In genomic region chr7:140798212-140798611, GRCm38 (mm10) we compare ENCODE assay signal across 30 mouse cellular contexts. TPM values are rescaled to one million over a fixed set of nuclear protein-coding genes. Genes with fewer than 3 reads are reported as not detected.
A peak's percentile ranks its signal among the peaks of the same experiment; 100 is the strongest.
DNase-seq lines count a peak whose midpoint lies in the region; ATAC-seq and TF ChIP-seq lines count a peak whose summit lies in the region.
"Had no signal": no experiment of that assay in that cellular context is flagged by ENCODE, and none has a peak within 500 bp of the region (broad histone marks: within the 10 kb centered on the region; RNA-seq: fewer than 3 reads in every experiment).

No protein-coding gene starts in this region.

- H3K9ac ChIP-seq in heart, embryonic 11.5 days (ENCODE audit: low read depth, low read length) = no peak overlapping the region
- H3K9ac ChIP-seq in heart, adult 2 months (ENCODE audit: low read depth, low read length) = no peak overlapping the region
- no peak overlapping the region for H3K9ac ChIP-seq in limb, embryonic 15.5 days
- H3K9ac ChIP-seq in stomach, embryonic 14.5 days (replicated peaks; ENCODE audit: low read depth, low read length) = no peak overlapping the region
- H3K9ac ChIP-seq in stomach, postnatal 0 days (ENCODE audit: low read length) = no peak overlapping the region
- no peak overlapping the region for H3K9ac ChIP-seq in hindbrain, embryonic 12.5 days
- H3K9ac ChIP-seq: forebrain, embryonic 12.5 days; forebrain, embryonic 15.5 days; heart, embryonic 13.5 days; hindbrain, embryonic 15.5 days had no signal

- WGBS in heart, embryonic 11.5 days (ENCODE audit: insufficient replicate concordance) = 56% methylated on average over 2 of the region's 2 CpGs
- WGBS in heart, adult 2 months = 57% methylated on average over 2 of the region's 2 CpGs
- WGBS in limb, embryonic 15.5 days = 69% methylated on average over 2 of the region's 2 CpGs
- 83% methylated on average over 2 of the region's 2 CpGs for WGBS in limb, embryonic 10.5 days
- WGBS in stomach, embryonic 14.5 days = 69% methylated on average over 2 of the region's 2 CpGs
- WGBS in stomach, postnatal 0 days = 56% methylated on average over 2 of the region's 2 CpGs
- 81% methylated on average over 2 of the region's 2 CpGs for WGBS in hindbrain, embryonic 12.5 days

- intact Hi-C loops in heart, adult 2 months (cut with DNase I) = no loop called here

- TF ChIP-seq CTCF in heart, adult 2 months (IDR thresholded peaks at IDR 0.05) = no peak
- TF ChIP-seq CTCF in stomach, postnatal 0 days (IDR thresholded peaks at IDR 0.05; ENCODE audit: low read depth) = no peak

- no peak for DNase-seq in heart, adult 2 months
- DNase-seq in limb, embryonic 10.5 days (ENCODE audit: low spot score) = no peak
- no peak for DNase-seq in stomach, postnatal 0 days (ENCODE audit: low spot score)
- DNase-seq: adrenal gland, adult 2 months; adrenal gland, postnatal 14 days; cerebellum, adult 11 months; cerebellum, adult 2 months; cerebellum, adult 9-11 months; cerebellum, postnatal 25 days; gastrocnemius, postnatal 25 days; heart, postnatal 14 days; heart, postnatal 4 days had no signal

- TF ChIP-seq EP300 in heart, adult 2 months (IDR thresholded peaks at IDR 0.05; ENCODE audit: insufficient read depth, low read depth, low read length) = no peak
- TF ChIP-seq EP300 in stomach, postnatal 0 days (optimal IDR thresholded peaks at IDR 0.05) = no peak

- H3K27me3 ChIP-seq in heart, embryonic 11.5 days (ENCODE audit: control insufficient read depth, insufficient read depth, low read length) = no peaks in the 10 kb centered on the region
- H3K27me3 ChIP-seq in heart, adult 2 months (ENCODE audit: control insufficient read depth, insufficient read depth, low read length) = no peaks in the 10 kb centered on the region
- no peaks in the 10 kb centered on the region for H3K27me3 ChIP-seq in limb, embryonic 15.5 days
- H3K27me3 ChIP-seq in limb, embryonic 10.5 days (ENCODE audit: low read depth, poor library complexity, severe bottlenecking) = no peaks in the 10 kb centered on the region
- no peaks in the 10 kb centered on the region for H3K27me3 ChIP-seq in stomach, embryonic 14.5 days (ENCODE audit: control insufficient read depth, insufficient read depth, low read length)
- no peaks in the 10 kb centered on the region for H3K27me3 ChIP-seq in stomach, postnatal 0 days (ENCODE audit: control insufficient read depth, insufficient read depth, low read length)
- no peaks in the 10 kb centered on the region for H3K27me3 ChIP-seq in hindbrain, embryonic 12.5 days
- H3K27me3 ChIP-seq: forebrain, embryonic 12.5 days; forebrain, embryonic 15.5 days; heart, embryonic 13.5 days; hindbrain, embryonic 15.5 days had no signal

- H3K36me3 ChIP-seq in heart, embryonic 11.5 days (ENCODE audit: control insufficient read depth, insufficient read depth, low read length) = no peaks in the 10 kb centered on the region
- H3K36me3 ChIP-seq in heart, adult 2 months (ENCODE audit: control insufficient read depth, insufficient read depth, low read length) = no peaks in the 10 kb centered on the region
- H3K36me3 ChIP-seq in limb, embryonic 15.5 days = no peaks in the 10 kb centered on the region
- H3K36me3 ChIP-seq in limb, embryonic 10.5 days = no peaks in the 10 kb centered on the region
- no peaks in the 10 kb centered on the region for H3K36me3 ChIP-seq in stomach, embryonic 14.5 days (ENCODE audit: control insufficient read depth, insufficient read depth, low read length)
- no peaks in the 10 kb centered on the region for H3K36me3 ChIP-seq in stomach, postnatal 0 days (ENCODE audit: control insufficient read depth, insufficient read depth, low read length)
- no peaks in the 10 kb centered on the region for H3K36me3 ChIP-seq in hindbrain, embryonic 12.5 days
- H3K36me3 ChIP-seq: forebrain, embryonic 12.5 days; forebrain, embryonic 15.5 days; heart, embryonic 13.5 days; hindbrain, embryonic 15.5 days had no signal

- 0 out of 2 replicates have a peak, but pooled peaks have one; percentile 57 for ATAC-seq in heart, embryonic 11.5 days (replicated peaks; ENCODE audit: insufficient number of reproducible peaks, low FRiP score, low TSS enrichment)
- ATAC-seq in limb, embryonic 15.5 days (ENCODE audit: insufficient number of reproducible peaks, low FRiP score, low TSS enrichment, low read depth) = 0 out of 2 replicates have a peak, but pooled peaks have one; percentile 52
- 0 out of 2 replicates have a peak, but pooled peaks have one; percentile 14 for ATAC-seq in stomach, embryonic 14.5 days (ENCODE audit: insufficient number of reproducible peaks, insufficient read depth, low FRiP score, low read depth)
- no peak for ATAC-seq in stomach, postnatal 0 days (ENCODE audit: low FRiP score, low TSS enrichment)
- ATAC-seq in hindbrain, embryonic 12.5 days (ENCODE audit: low FRiP score) = no peak
- ATAC-seq: CD4-positive, CD25-positive, alpha-beta regulatory T cell, adult 4 months; forebrain, embryonic 15.5 days; intestine, embryonic 16.5 days had no signal

- no peak for TF ChIP-seq POLR2A in heart, adult 2 months (IDR thresholded peaks at IDR 0.05; ENCODE audit: insufficient read depth, low read depth, low read length)

- no peaks in the 10 kb centered on the region for H3K4me1 ChIP-seq in heart, embryonic 11.5 days (ENCODE audit: control insufficient read depth, insufficient read depth, low read length)
- no peaks in the 10 kb centered on the region for H3K4me1 ChIP-seq in heart, adult 2 months (ENCODE audit: control insufficient read depth, insufficient read depth, low read length)
- no peaks in the 10 kb centered on the region for H3K4me1 ChIP-seq in limb, embryonic 15.5 days
- H3K4me1 ChIP-seq in limb, embryonic 10.5 days = no peaks in the 10 kb centered on the region
- H3K4me1 ChIP-seq in stomach, embryonic 14.5 days (ENCODE audit: control insufficient read depth, insufficient read depth, low read length) = no peaks in the 10 kb centered on the region
- no peaks in the 10 kb centered on the region for H3K4me1 ChIP-seq in stomach, postnatal 0 days (replicated peaks; ENCODE audit: control insufficient read depth, insufficient read depth)
- H3K4me1 ChIP-seq in hindbrain, embryonic 12.5 days = no peaks in the 10 kb centered on the region
- H3K4me1 ChIP-seq: forebrain, embryonic 12.5 days; forebrain, embryonic 15.5 days; heart, embryonic 13.5 days; hindbrain, embryonic 15.5 days had no signal

- no peak overlapping the region for H3K4me3 ChIP-seq in heart, embryonic 11.5 days (ENCODE audit: low read depth, low read length)
- no peak overlapping the region for H3K4me3 ChIP-seq in heart, adult 2 months
- H3K4me3 ChIP-seq in limb, embryonic 15.5 days = no peak overlapping the region
- H3K4me3 ChIP-seq in limb, embryonic 10.5 days = no peak overlapping the region
- no peak overlapping the region for H3K4me3 ChIP-seq in stomach, embryonic 14.5 days (ENCODE audit: low read depth, low read length)
- H3K4me3 ChIP-seq in stomach, postnatal 0 days (ENCODE audit: low read depth, low read length) = no peak overlapping the region
- no peak overlapping the region for H3K4me3 ChIP-seq in hindbrain, embryonic 12.5 days
- H3K4me3 ChIP-seq: erythroblast, embryonic 14.5 days; forebrain, embryonic 12.5 days; forebrain, embryonic 15.5 days; heart, embryonic 13.5 days; hindbrain, embryonic 15.5 days had no signal

- H3K4me2 ChIP-seq in heart, embryonic 11.5 days = no peak overlapping the region
- H3K4me2 ChIP-seq in limb, embryonic 15.5 days = no peak overlapping the region
- no peak overlapping the region for H3K4me2 ChIP-seq in stomach, embryonic 14.5 days (replicated peaks; ENCODE audit: low read depth, low read length)
- H3K4me2 ChIP-seq in stomach, postnatal 0 days (replicated peaks; ENCODE audit: low read depth) = no peak overlapping the region
- H3K4me2 ChIP-seq in hindbrain, embryonic 12.5 days (replicated peaks) = no peak overlapping the region
- H3K4me2 ChIP-seq: forebrain, embryonic 12.5 days; forebrain, embryonic 15.5 days; heart, embryonic 13.5 days; hindbrain, embryonic 15.5 days had no signal

- no peaks in the 10 kb centered on the region for H3K9me3 ChIP-seq in heart, embryonic 11.5 days (replicated peaks; ENCODE audit: control insufficient read depth, low read length)
- H3K9me3 ChIP-seq in limb, embryonic 15.5 days = no peaks in the 10 kb centered on the region
- no peaks in the 10 kb centered on the region for H3K9me3 ChIP-seq in limb, embryonic 10.5 days (replicated peaks)
- no peaks in the 10 kb centered on the region for H3K9me3 ChIP-seq in stomach, embryonic 14.5 days (ENCODE audit: control insufficient read depth, low read depth, low read length)
- no peaks in the 10 kb centered on the region for H3K9me3 ChIP-seq in stomach, postnatal 0 days (ENCODE audit: control insufficient read depth, low read length)
- H3K9me3 ChIP-seq in hindbrain, embryonic 12.5 days (replicated peaks) = no peaks in the 10 kb centered on the region
- H3K9me3 ChIP-seq: forebrain, embryonic 12.5 days; forebrain, embryonic 15.5 days; heart, embryonic 13.5 days; hindbrain, embryonic 15.5 days had no signal

- no peak overlapping the region for H3K27ac ChIP-seq in heart, embryonic 11.5 days (ENCODE audit: low read depth, low read length)
- no peak overlapping the region for H3K27ac ChIP-seq in heart, adult 2 months
- no peak overlapping the region for H3K27ac ChIP-seq in limb, embryonic 15.5 days
- no peak overlapping the region for H3K27ac ChIP-seq in limb, embryonic 10.5 days
- no peak overlapping the region for H3K27ac ChIP-seq in stomach, embryonic 14.5 days (ENCODE audit: low read length)
- H3K27ac ChIP-seq in stomach, postnatal 0 days (replicated peaks) = no peak overlapping the region
- H3K27ac ChIP-seq in hindbrain, embryonic 12.5 days = no peak overlapping the region
- H3K27ac ChIP-seq: forebrain, embryonic 12.5 days; forebrain, embryonic 15.5 days; heart, embryonic 13.5 days; hindbrain, embryonic 15.5 days had no signal

- no peaks in the 10 kb centered on the region for H3K79me2 ChIP-seq in heart, adult 2 months (replicated peaks; ENCODE audit: control insufficient read depth, insufficient read depth, low read length)

RNA-seq across cellular contexts. Expression of gene Syce1, which starts 10.6 kb away (rescaled TPM):
- 0.25 and 0.70 TPM in 2 replicates for polyA plus RNA-seq in heart, embryonic 11.5 days (2014; fragmentation: Nextera tagmentation; extraction: Ambion mirVana)
- total RNA-seq in heart, adult 2 months (2021) = not detected
- 0.10 TPM in 1 of 2 replicates, not detected in the other for polyA plus RNA-seq in heart, adult 2 months (2012; rRNA removed)
- 0.11 and 0.13 TPM in 2 replicates for polyA plus RNA-seq in limb, embryonic 15.5 days (2015; fragmentation: Nextera tagmentation; extraction: Ambion mirVana)
- 0.10 and 0.23 TPM in 2 replicates for polyA plus RNA-seq in limb, embryonic 10.5 days (2016; fragmentation: Nextera tagmentation; extraction: Ambion mirVana)
- 0.27 and 0.74 TPM in 2 replicates for polyA plus RNA-seq in stomach, embryonic 14.5 days (2014; fragmentation: Nextera tagmentation; extraction: Ambion mirVana)
- polyA plus RNA-seq in stomach, postnatal 0 days (2015; fragmentation: Nextera tagmentation; extraction: Ambion mirVana) = 0.11 and 0.16 TPM in 2 replicates
- 0.19 and 0.36 TPM in 2 replicates for polyA plus RNA-seq in hindbrain, embryonic 12.5 days (2016; fragmentation: Nextera tagmentation; extraction: Ambion mirVana)
- total RNA-seq: adrenal gland, adult 2 months; adrenal gland, postnatal 14 days; gastrocnemius, adult 8-10 months; gastrocnemius, postnatal 25 days; heart, postnatal 14 days; MEL had no signal
- polyA plus RNA-seq: adrenal gland, adult 2 months; C2C12 had no signal

RNA-seq across cellular contexts. Expression of gene Zfp941, which starts 23.8 kb away (rescaled TPM):
- polyA plus RNA-seq in heart, embryonic 11.5 days (2014; fragmentation: Nextera tagmentation; extraction: Ambion mirVana) = 0.93 and 1.0 TPM in 2 replicates
- total RNA-seq in heart, adult 2 months (2021) = under 1 TPM; 0.14 to 0.29 TPM
- polyA plus RNA-seq in heart, adult 2 months (2012; rRNA removed) = 0.10 and 0.15 TPM in 2 replicates
- polyA plus RNA-seq in limb, embryonic 15.5 days (2015; fragmentation: Nextera tagmentation; extraction: Ambion mirVana) = 0.67 and 1.00 TPM in 2 replicates
- polyA plus RNA-seq in limb, embryonic 10.5 days (2016; fragmentation: Nextera tagmentation; extraction: Ambion mirVana) = 2.1 and 2.2 TPM in 2 replicates
- 2.7 and 3.0 TPM in 2 replicates for polyA plus RNA-seq in stomach, embryonic 14.5 days (2014; fragmentation: Nextera tagmentation; extraction: Ambion mirVana)
- 0.59 and 0.65 TPM in 2 replicates for polyA plus RNA-seq in stomach, postnatal 0 days (2015; fragmentation: Nextera tagmentation; extraction: Ambion mirVana)
- 12.3 and 13.4 TPM in 2 replicates for polyA plus RNA-seq in hindbrain, embryonic 12.5 days (2016; fragmentation: Nextera tagmentation; extraction: Ambion mirVana)
- total RNA-seq: gastrocnemius, postnatal 25 days; MEL had no signal
- polyA plus RNA-seq: erythroblast, embryonic 14.5 days had no signal

RNA-seq across cellular contexts. Expression of gene Cyp2e1, which starts 34.7 kb away (rescaled TPM):
- not detected in 2 replicates for polyA plus RNA-seq in heart, embryonic 11.5 days (2014; fragmentation: Nextera tagmentation; extraction: Ambion mirVana)
- 10 to 100 TPM in 1 of 2 experiments, 1 to 10 TPM in 1; 9.6 to 12.7 TPM for total RNA-seq in heart, adult 2 months (2021)
- polyA plus RNA-seq in heart, adult 2 months (2012; rRNA removed) = 6.4 and 18.7 TPM in 2 replicates
- not detected in 2 replicates for polyA plus RNA-seq in limb, embryonic 15.5 days (2015; fragmentation: Nextera tagmentation; extraction: Ambion mirVana)
- polyA plus RNA-seq in limb, embryonic 10.5 days (2016; fragmentation: Nextera tagmentation; extraction: Ambion mirVana) = 0.09 TPM in 2 replicates
- not detected in 2 replicates for polyA plus RNA-seq in stomach, embryonic 14.5 days (2014; fragmentation: Nextera tagmentation; extraction: Ambion mirVana)
- 0.52 and 0.85 TPM in 2 replicates for polyA plus RNA-seq in stomach, postnatal 0 days (2015; fragmentation: Nextera tagmentation; extraction: Ambion mirVana)
- not detected in 2 replicates for polyA plus RNA-seq in hindbrain, embryonic 12.5 days (2016; fragmentation: Nextera tagmentation; extraction: Ambion mirVana)
- total RNA-seq: common myeloid progenitor, adult 5-6 weeks; MEL had no signal
- polyA plus RNA-seq: C2C12; erythroblast, embryonic 14.5 days; forebrain, embryonic 12.5 days; forebrain, embryonic 15.5 days; heart, embryonic 13.5 days; heart, embryonic 16.5 days; hindbrain, embryonic 11.5 days; hindbrain, embryonic 15.5 days; intestine, embryonic 16.5 days had no signal

RNA-seq across cellular contexts. Expression of gene Urah, which starts 36.6 kb away (rescaled TPM):
- polyA plus RNA-seq in heart, embryonic 11.5 days (2014; fragmentation: Nextera tagmentation; extraction: Ambion mirVana) = not detected in 2 replicates
- 1 to 10 TPM; 1.1 to 1.4 TPM for total RNA-seq in heart, adult 2 months (2021)
- 0.85 and 2.2 TPM in 2 replicates for polyA plus RNA-seq in heart, adult 2 months (2012; rRNA removed)
- polyA plus RNA-seq in limb, embryonic 15.5 days (2015; fragmentation: Nextera tagmentation; extraction: Ambion mirVana) = 38.4 and 59.3 TPM in 2 replicates
- 0.75 and 0.95 TPM in 2 replicates for polyA plus RNA-seq in limb, embryonic 10.5 days (2016; fragmentation: Nextera tagmentation; extraction: Ambion mirVana)
- 14.2 and 18.7 TPM in 2 replicates for polyA plus RNA-seq in stomach, embryonic 14.5 days (2014; fragmentation: Nextera tagmentation; extraction: Ambion mirVana)
- 21.9 and 22.7 TPM in 2 replicates for polyA plus RNA-seq in stomach, postnatal 0 days (2015; fragmentation: Nextera tagmentation; extraction: Ambion mirVana)
- polyA plus RNA-seq in hindbrain, embryonic 12.5 days (2016; fragmentation: Nextera tagmentation; extraction: Ambion mirVana) = 0.93 TPM in 1 of 2 replicates, not detected in the other
- total RNA-seq: common myeloid progenitor, adult 5-6 weeks; gastrocnemius, adult 8-10 months; gastrocnemius, postnatal 25 days; heart, postnatal 14 days; heart, postnatal 4 days; MEL had no signal
- polyA plus RNA-seq: C2C12; CD4-positive, CD25-positive, alpha-beta regulatory T cell, adult 4 months; erythroblast, embryonic 14.5 days; forebrain, embryonic 12.5 days; forebrain, embryonic 15.5 days had no signal

RNA-seq across cellular contexts. Expression of gene Scgb1c1, which starts 47.1 kb away (rescaled TPM):
- not detected in 2 replicates for polyA plus RNA-seq in heart, embryonic 11.5 days (2014; fragmentation: Nextera tagmentation; extraction: Ambion mirVana)
- total RNA-seq in heart, adult 2 months (2021) = 10 to 100 TPM; 22.6 to 27.5 TPM
- polyA plus RNA-seq in heart, adult 2 months (2012; rRNA removed) = 54.5 and 56.6 TPM in 2 replicates
- not detected in 2 replicates for polyA plus RNA-seq in limb, embryonic 15.5 days (2015; fragmentation: Nextera tagmentation; extraction: Ambion mirVana)
- polyA plus RNA-seq in limb, embryonic 10.5 days (2016; fragmentation: Nextera tagmentation; extraction: Ambion mirVana) = not detected in 2 replicates
- polyA plus RNA-seq in stomach, embryonic 14.5 days (2014; fragmentation: Nextera tagmentation; extraction: Ambion mirVana) = not detected in 2 replicates
- not detected in 2 replicates for polyA plus RNA-seq in stomach, postnatal 0 days (2015; fragmentation: Nextera tagmentation; extraction: Ambion mirVana)
- polyA plus RNA-seq in hindbrain, embryonic 12.5 days (2016; fragmentation: Nextera tagmentation; extraction: Ambion mirVana) = not detected in 2 replicates
- total RNA-seq: adrenal gland, adult 2 months; adrenal gland, postnatal 14 days; adrenal gland, postnatal 4 days; common myeloid progenitor, adult 5-6 weeks; gastrocnemius, adult 8-10 months; gastrocnemius, postnatal 25 days; MEL had no signal
- polyA plus RNA-seq: adrenal gland, adult 2 months; C2C12; CD4-positive, CD25-positive, alpha-beta regulatory T cell, adult 4 months; cerebellum, adult 2 months; erythroblast, embryonic 14.5 days; forebrain, embryonic 12.5 days; forebrain, embryonic 15.5 days; heart, embryonic 13.5 days; hindbrain, embryonic 11.5 days; hindbrain, embryonic 15.5 days; intestine, embryonic 16.5 days had no signal

Comparison
In these comparisons a context has a peak if more than half of its experiments do, and no peak if none do; other contexts are left out.
1. ATAC-seq: peak in heart, embryonic 11.5 days (single experiment), limb, embryonic 15.5 days (single experiment) and stomach, embryonic 14.5 days (single experiment); none in stomach, postnatal 0 days (single experiment) and hindbrain, embryonic 12.5 days (single experiment).